Mouse (Mus musculus): Measurements from ENCODE around the gene Tspan1. TPM values are rescaled to one million over a fixed set of nuclear protein-coding genes. Genes with fewer than 3 reads are reported as not detected.

The Tspan1 gene
- polyA plus RNA-seq, 1 experiment from 2014 or later: not detected

GRCm38 (mm10) chr4:116143891-116144717 lies 23.3 kb downstream of the Tspan1 start:
- Histone ChIP-seq H3K4me1 (replicated peaks; ENCODE audit: control insufficient read depth, insufficient read depth, low read length) (no peaks in the 10 kb centered on the region), H3K9ac (ENCODE audit: low read depth, low read length) (peak overlapping the region; percentile 65), H3K27me3 (ENCODE audit: control insufficient read depth, insufficient read depth, low read length) (peaks cover 2% of the 10 kb centered on the region; the same call in 1 of the 2 replicates), H3K9me3 (ENCODE audit: control insufficient read depth, low read length) (no peaks in the 10 kb centered on the region), H3K4me2 (replicated peaks; ENCODE audit: low read depth, low read length) (peak overlapping the region; percentile 99), H3K36me3 (ENCODE audit: control insufficient read depth, insufficient read depth, low read length) (no peaks in the 10 kb centered on the region), H3K4me3 (ENCODE audit: low read depth, low read length) (peak overlapping the region; percentile 64), H3K27ac (ENCODE audit: low read depth, low read length) (no peak overlapping the region)
- ATAC-seq (ENCODE audit: low FRiP score): peak; percentile 70
- DNase-seq (ENCODE audit: low spot score): peak; percentile 75
- under 1% methylated on average over 46 of the region's 47 CpGs for WGBS

GRCm38 (mm10) chr4:116143317-116143811 lies 24.0 kb downstream of the Tspan1 start:
- Histone ChIP-seq H3K36me3 (ENCODE audit: control insufficient read depth, insufficient read depth, low read length) (no peaks in the 10 kb centered on the region), H3K9ac (ENCODE audit: low read depth, low read length) (no peak overlapping the region), H3K4me1 (replicated peaks; ENCODE audit: control insufficient read depth, insufficient read depth, low read length) (no peaks in the 10 kb centered on the region), H3K4me2 (replicated peaks; ENCODE audit: low read depth, low read length) (peak overlapping the region; percentile 99; the same call in 1 of the 2 replicates), H3K27ac (ENCODE audit: low read depth, low read length) (no peak overlapping the region), H3K4me3 (ENCODE audit: low read depth, low read length) (no peak overlapping the region; the same call in 1 of the 2 replicates), H3K27me3 (ENCODE audit: control insufficient read depth, insufficient read depth, low read length) (peaks cover 2% of the 10 kb centered on the region; the same call in 1 of the 2 replicates), H3K9me3 (ENCODE audit: control insufficient read depth, low read length) (no peaks in the 10 kb centered on the region)
- 7% methylated on average over 7 of the region's 7 CpGs for WGBS
- ATAC-seq (ENCODE audit: low FRiP score) (no peak), DNase-seq (ENCODE audit: low spot score) (peak; percentile 18)

GRCm38 (mm10) chr4:116142269-116142668 lies 25.1 kb downstream of the Tspan1 start:
- H3K36me3 ChIP-seq (ENCODE audit: control insufficient read depth, insufficient read depth, low read length): no peaks in the 10 kb centered on the region
- H3K9me3 ChIP-seq (ENCODE audit: control insufficient read depth, low read length): no peaks in the 10 kb centered on the region
- H3K4me1 ChIP-seq (replicated peaks; ENCODE audit: control insufficient read depth, insufficient read depth, low read length): no peaks in the 10 kb centered on the region
- no peak overlapping the region for H3K9ac ChIP-seq (ENCODE audit: low read depth, low read length)
- no peak for ATAC-seq (ENCODE audit: low FRiP score)
- H3K4me3 ChIP-seq (ENCODE audit: low read depth, low read length): no peak overlapping the region
- no peak overlapping the region for H3K27ac ChIP-seq (ENCODE audit: low read depth, low read length)
- WGBS: 70% methylated on average over 7 of the region's 7 CpGs
- H3K4me2 ChIP-seq (replicated peaks; ENCODE audit: low read depth, low read length): no peak overlapping the region
- DNase-seq (ENCODE audit: low spot score): no peak
- H3K27me3 ChIP-seq (ENCODE audit: control insufficient read depth, insufficient read depth, low read length): peaks cover 2% of the 10 kb centered on the region; the same call in 1 of the 2 replicates

GRCm38 (mm10) chr4:116141736-116142135 lies 25.7 kb downstream of the Tspan1 start:
- Histone ChIP-seq H3K36me3 (ENCODE audit: control insufficient read depth, insufficient read depth, low read length) (no peaks in the 10 kb centered on the region), H3K27ac (ENCODE audit: low read depth, low read length) (no peak overlapping the region), H3K4me3 (ENCODE audit: low read depth, low read length) (no peak overlapping the region), H3K9me3 (ENCODE audit: control insufficient read depth, low read length) (no peaks in the 10 kb centered on the region), H3K9ac (ENCODE audit: low read depth, low read length) (no peak overlapping the region), H3K4me2 (replicated peaks; ENCODE audit: low read depth, low read length) (no peak overlapping the region), H3K4me1 (replicated peaks; ENCODE audit: control insufficient read depth, insufficient read depth, low read length) (no peaks in the 10 kb centered on the region), H3K27me3 (ENCODE audit: control insufficient read depth, insufficient read depth, low read length) (peaks cover 2% of the 10 kb centered on the region; the same call in 1 of the 2 replicates)
- no peak for DNase-seq (ENCODE audit: low spot score)
- no peak for ATAC-seq (ENCODE audit: low FRiP score)
- 52% methylated on average over 1 of the region's 1 CpGs for WGBS

GRCm38 (mm10) chr4:116140801-116141574 lies 26.4 kb downstream of the Tspan1 start:
- no peak overlapping the region for H3K4me3 ChIP-seq (ENCODE audit: low read depth, low read length)
- WGBS: 85% methylated on average over 7 of the region's 7 CpGs
- no peak for DNase-seq (ENCODE audit: low spot score)

GRCm38 (mm10) chr4:116137421-116137996 lies 29.9 kb downstream of the Tspan1 start:
- WGBS: 49% methylated on average over 13 of the region's 13 CpGs

More at GRCm38 (mm10) chr4:116140801-116141574, 26.4 kb downstream of the Tspan1 start:
- Histone ChIP-seq H3K27me3 (ENCODE audit: control insufficient read depth, insufficient read depth, low read length) (peaks cover 2% of the 10 kb centered on the region; the same call in 1 of the 2 replicates), H3K9ac (ENCODE audit: low read depth, low read length) (no peak overlapping the region), H3K4me2 (replicated peaks; ENCODE audit: low read depth, low read length) (no peak overlapping the region), H3K4me1 (replicated peaks; ENCODE audit: control insufficient read depth, insufficient read depth, low read length) (no peaks in the 10 kb centered on the region), H3K36me3 (ENCODE audit: control insufficient read depth, insufficient read depth, low read length) (no peaks in the 10 kb centered on the region), H3K9me3 (ENCODE audit: control insufficient read depth, low read length) (no peaks in the 10 kb centered on the region), H3K27ac (ENCODE audit: low read depth, low read length) (no peak overlapping the region)
- ATAC-seq (ENCODE audit: low FRiP score): no peak

GRCm38 (mm10) chr4:116134990-116135389 lies 32.4 kb downstream of the Tspan1 start:
- DNase-seq (ENCODE audit: low spot score) (peak; percentile 52), ATAC-seq (ENCODE audit: low FRiP score) (no peak)
- H3K27me3 ChIP-seq (ENCODE audit: control insufficient read depth, insufficient read depth, low read length): no peaks in the 10 kb centered on the region
- H3K4me3 ChIP-seq (ENCODE audit: low read depth, low read length): no peak overlapping the region
- no peaks in the 10 kb centered on the region for H3K36me3 ChIP-seq (ENCODE audit: control insufficient read depth, insufficient read depth, low read length)
- H3K9me3 ChIP-seq (ENCODE audit: control insufficient read depth, low read length): no peaks in the 10 kb centered on the region
- H3K9ac ChIP-seq (ENCODE audit: low read depth, low read length): no peak overlapping the region
- no peak overlapping the region for H3K4me2 ChIP-seq (replicated peaks; ENCODE audit: low read depth, low read length)
- 45% methylated on average over 2 of the region's 2 CpGs for WGBS
- no peaks in the 10 kb centered on the region for H3K4me1 ChIP-seq (replicated peaks; ENCODE audit: control insufficient read depth, insufficient read depth, low read length)
- no peak overlapping the region for H3K27ac ChIP-seq (ENCODE audit: low read depth, low read length)

More at GRCm38 (mm10) chr4:116137421-116137996, 29.9 kb downstream of the Tspan1 start:
- Histone ChIP-seq H3K4me3 (ENCODE audit: low read depth, low read length) (no peak overlapping the region), H3K27ac (ENCODE audit: low read depth, low read length) (no peak overlapping the region), H3K36me3 (ENCODE audit: control insufficient read depth, insufficient read depth, low read length) (no peaks in the 10 kb centered on the region), H3K4me2 (replicated peaks; ENCODE audit: low read depth, low read length) (no peak overlapping the region), H3K9ac (ENCODE audit: low read depth, low read length) (no peak overlapping the region), H3K4me1 (replicated peaks; ENCODE audit: control insufficient read depth, insufficient read depth, low read length) (no peaks in the 10 kb centered on the region), H3K9me3 (ENCODE audit: control insufficient read depth, low read length) (no peaks in the 10 kb centered on the region), H3K27me3 (ENCODE audit: control insufficient read depth, insufficient read depth, low read length) (no peaks in the 10 kb centered on the region)
- DNase-seq (ENCODE audit: low spot score) (no peak), ATAC-seq (ENCODE audit: low FRiP score) (no peak)

- Histone ChIP-seq H3K4me2 (replicated peaks; ENCODE audit: low read depth, low read length) (no peak overlapping the region), H3K9me3 (ENCODE audit: control insufficient read depth, low read length) (no peaks in the 10 kb centered on the region), H3K27me3 (ENCODE audit: control insufficient read depth, insufficient read depth, low read length) (no peaks in the 10 kb centered on the region), H3K4me3 (ENCODE audit: low read depth, low read length) (no peak overlapping the region), H3K4me1 (replicated peaks; ENCODE audit: control insufficient read depth, insufficient read depth, low read length) (no peaks in the 10 kb centered on the region), H3K9ac (ENCODE audit: low read depth, low read length) (no peak overlapping the region), H3K27ac (ENCODE audit: low read depth, low read length) (no peak overlapping the region), H3K36me3 (ENCODE audit: control insufficient read depth, insufficient read depth, low read length) (no peaks in the 10 kb centered on the region)
- WGBS: 83% methylated on average over 4 of the region's 4 CpGs
- ATAC-seq (ENCODE audit: low FRiP score) (no peak), DNase-seq (ENCODE audit: low spot score) (no peak)
Measured at GRCm38 (mm10) chr4:116133126-116133525, 34.3 kb downstream of the Tspan1 start.
